Mouse (Mus musculus): ENCODE data around the gene Rpgrip1.

Rpgrip1 gene

GRCm38 (mm10) chr14:52144165-52144564, 33.7 kb downstream of the Rpgrip1 start:
- POLR2A ChIA-PET = interaction anchor here (0.5 to 8.1 kb wide), 19 partner anchors 9 to 161 kb away, joined by 3 to 98 read pairs (median 4); partner anchors contain the start of genes Hnrnpc (in 2 of the 4), Zfp219 (in 2 of the 4), Mettl3 (in 1 of the 4) and Rab2b (in 1 of the 4)
- CTCF ChIA-PET = interaction anchor here in 3 of 4 experiments (0.7 to 1.6 kb wide), 3 partner anchors 14 to 281 kb away, joined by 3 to 4 read pairs (median 3); no protein-coding TSS in a partner anchor

GRCm38 (mm10) chr14:52146540-52146939, 36.0 kb downstream of the Rpgrip1 start:
- POLR2A ChIA-PET = interaction anchor here (0.7 to 8.1 kb wide), 39 partner anchors 8 to 952 kb away, joined by 3 to 98 read pairs (median 5); partner anchors contain the start of genes Hnrnpc (in 3 of the 4), Mettl3 (in 1 of the 4), Rab2b (in 1 of the 4) and Rpgrip1 (in 1 of the 4)
- CTCF ChIA-PET = interaction anchor here (0.5 to 2.4 kb wide), 31 partner anchors 10 to 243 kb away, joined by 3 to 16 read pairs (median 3); partner anchors contain the start of gene Hnrnpc (in 2 of the 4)

- ChIA-PET POLR2A (interaction anchor here in 3 of 4 experiments (0.6 to 9.9 kb wide), 17 partner anchors 9 to 258 kb away, joined by 3 to 73 read pairs (median 3); partner anchors contain the start of genes Hnrnpc (in 2 of the 3), Rab2b (in 1 of the 3) and Tox4 (in 1 of the 3)), CTCF (interaction anchor here in 2 of 4 experiments (0.5 to 1.0 kb wide), 4 partner anchors 9 to 93 kb away, joined by 3 to 4 read pairs (median 3); partner anchors contain the start of gene Hnrnpc (in 1 of the 2))
These were observed 39.4 kb downstream of the Rpgrip1 start for GRCm38 (mm10) chr14:52149888-52150287.

- ChIA-PET POLR2A (interaction anchor here in 3 of 4 experiments (0.7 to 9.9 kb wide), 13 partner anchors 10 to 138 kb away, joined by 3 to 73 read pairs (median 4); partner anchors contain the start of genes Hnrnpc (in 2 of the 3), Rab2b (in 1 of the 3) and Tox4 (in 1 of the 3)), CTCF (interaction anchor here in 1 of 4 experiments (1.3 kb wide), 1 partner anchor 11 kb away, joined by 3 read pairs; no protein-coding TSS in a partner anchor)
These were observed 41.7 kb downstream of the Rpgrip1 start for GRCm38 (mm10) chr14:52152179-52152578.

- ChIA-PET POLR2A (interaction anchor here in 3 of 4 experiments (0.6 to 9.9 kb wide), 15 partner anchors 11 to 139 kb away, joined by 3 to 73 read pairs (median 4); partner anchors contain the start of genes Hnrnpc (in 2 of the 3), Rab2b (in 1 of the 3) and Tox4 (in 1 of the 3)), CTCF (interaction anchor here in 1 of 4 experiments (1.3 kb wide), 1 partner anchor 11 kb away, joined by 3 read pairs; no protein-coding TSS in a partner anchor)
These were observed 42.1 kb downstream of the Rpgrip1 start for GRCm38 (mm10) chr14:52152613-52153012.

- ChIA-PET POLR2A (interaction anchor here in 2 of 4 experiments (0.8 to 9.9 kb wide), 14 partner anchors 9 to 84 kb away, joined by 3 to 73 read pairs (median 3); no protein-coding TSS in a partner anchor), CTCF (interaction anchor here in 1 of 4 experiments (1.6 kb wide), 1 partner anchor 30 kb away, joined by 3 read pairs; no protein-coding TSS in a partner anchor)
These were observed 44.5 kb downstream of the Rpgrip1 start for GRCm38 (mm10) chr14:52155008-52155407.

GRCm38 (mm10) chr14:52160911-52161310, 50.4 kb downstream of the Rpgrip1 start:
- ChIA-PET POLR2A (interaction anchor here in 2 of 4 experiments (0.7 to 3.3 kb wide), 11 partner anchors 9 to 144 kb away, joined by 3 to 13 read pairs (median 5); partner anchors contain the start of genes Mettl3 (in 1 of the 2) and Supt16 (in 1 of the 2)), CTCF (interaction anchor here in 2 of 4 experiments (0.9 to 1.0 kb wide), 2 partner anchors 9 to 14 kb away, joined by 3 to 5 read pairs; no protein-coding TSS in a partner anchor)

- ChIA-PET CTCF (interaction anchor here in 1 of 4 experiments (1.0 kb wide), 1 partner anchor 264 kb away, joined by 3 read pairs; no protein-coding TSS in a partner anchor), POLR2A (interaction anchor here in 2 of 4 experiments (0.5 to 1.5 kb wide), 12 partner anchors 9 to 120 kb away, joined by 3 to 8 read pairs (median 3); partner anchors contain the start of gene Hnrnpc (in 1 of the 2))
These were observed 56.1 kb downstream of the Rpgrip1 start for GRCm38 (mm10) chr14:52166571-52166970.

GRCm38 (mm10) chr14:52188788-52189187, 78.3 kb downstream of the Rpgrip1 start:
- ChIA-PET CTCF (interaction anchor here in 1 of 4 experiments (0.7 kb wide), 1 partner anchor 108 kb away, joined by 3 read pairs; no protein-coding TSS in a partner anchor), POLR2A (interaction anchor here in 2 of 4 experiments (0.7 to 10.3 kb wide), 15 partner anchors 8 to 128 kb away, joined by 3 to 109 read pairs (median 4); partner anchors contain the start of gene Supt16 (in 2 of the 2))

- ChIA-PET POLR2A (interaction anchor here in 2 of 4 experiments (0.6 to 10.3 kb wide), 8 partner anchors 7 to 112 kb away, joined by 3 to 109 read pairs (median 3); partner anchors contain the start of gene Supt16 (in 1 of the 2)), CTCF (interaction anchor here in 2 of 4 experiments (0.7 to 0.9 kb wide), 2 partner anchors 14 to 107 kb away, joined by 3 read pairs; no protein-coding TSS in a partner anchor)
These were observed 79.0 kb downstream of the Rpgrip1 start for GRCm38 (mm10) chr14:52189519-52189918.

- ChIA-PET CTCF (interaction anchor here in 3 of 4 experiments (0.5 to 1.7 kb wide), 8 partner anchors 10 to 148 kb away, joined by 3 to 7 read pairs (median 3); partner anchors contain the start of genes Chd8 (in 1 of the 3) and Mettl3 (in 1 of the 3)), POLR2A (interaction anchor here (0.6 to 9.1 kb wide), 23 partner anchors 9 to 1353 kb away, joined by 3 to 69 read pairs (median 4); partner anchors contain the start of genes Hnrnpc (in 2 of the 4), Mettl3 (in 1 of the 4), Rab2b (in 1 of the 4) and Tox4 (in 1 of the 4))
These were observed 80.3 kb downstream of the Rpgrip1 start for GRCm38 (mm10) chr14:52190740-52191359.

GRCm38 (mm10) chr14:52195691-52196090, 85.2 kb downstream of the Rpgrip1 start:
- CTCF ChIA-PET = interaction anchor here (0.5 to 2.0 kb wide), 28 partner anchors 9 to 882 kb away, joined by 3 to 10 read pairs (median 4); partner anchors contain the start of genes Rab2b (in 1 of the 4) and Tox4 (in 1 of the 4)
- POLR2A ChIA-PET = interaction anchor here (0.6 to 9.1 kb wide), 45 partner anchors 8 to 190 kb away, joined by 3 to 109 read pairs (median 5); partner anchors contain the start of genes Mettl3 (in 2 of the 4), Rab2b (in 2 of the 4), Tox4 (in 2 of the 4) and Chd8 (in 1 of the 4)

- POLR2A ChIA-PET = interaction anchor here (0.5 to 9.1 kb wide), 103 partner anchors 9 to 293 kb away, joined by 3 to 109 read pairs (median 4); partner anchors contain the start of genes Hnrnpc (in 4 of the 4), Chd8 (in 3 of the 4), Tox4 (in 3 of the 4) and Mettl3 (in 2 of the 4)
- CTCF ChIA-PET = interaction anchor here (0.6 to 2.0 kb wide), 33 partner anchors 9 to 883 kb away, joined by 3 to 10 read pairs (median 3); partner anchors contain the start of genes Hnrnpc (in 1 of the 4), Rab2b (in 1 of the 4) and Tox4 (in 1 of the 4)
These were observed 86.0 kb downstream of the Rpgrip1 start for GRCm38 (mm10) chr14:52196230-52197155.

- ChIA-PET POLR2A (interaction anchor here (0.5 to 9.1 kb wide), 87 partner anchors 9 to 293 kb away, joined by 3 to 109 read pairs (median 5); partner anchors contain the start of genes Hnrnpc (in 4 of the 4), Chd8 (in 3 of the 4), Tox4 (in 3 of the 4) and Mettl3 (in 2 of the 4)), CTCF (interaction anchor here (0.5 to 2.0 kb wide), 14 partner anchors 9 to 188 kb away, joined by 3 to 10 read pairs (median 3); partner anchors contain the start of genes Rab2b (in 2 of the 4), Tox4 (in 2 of the 4) and Hnrnpc (in 1 of the 4))
These were observed 86.8 kb downstream of the Rpgrip1 start, which contains the start of gene Supt16 for GRCm38 (mm10) chr14:52197156-52197878. TSS of gene Supt16 (minus strand) at chr14:52197416.

GRCm38 (mm10) chr14:52198141-52198540, 87.6 kb downstream of the Rpgrip1 start:
- POLR2A ChIA-PET = interaction anchor here (0.5 to 9.1 kb wide), 45 partner anchors 8 to 305 kb away, joined by 3 to 109 read pairs (median 5); partner anchors contain the start of genes Hnrnpc (in 4 of the 4), Chd8 (in 3 of the 4), Mettl3 (in 2 of the 4) and Rab2b (in 2 of the 4)
- CTCF ChIA-PET = interaction anchor here in 2 of 4 experiments (0.8 to 1.3 kb wide), 3 partner anchors 9 to 52 kb away, joined by 3 to 4 read pairs (median 3); no protein-coding TSS in a partner anchor
